Mouse (Mus musculus): ENCODE results near the gene Bspry. TPM values are rescaled to one million over a fixed set of nuclear protein-coding genes. Genes with fewer than 3 reads are reported as not detected.

Gene Bspry
- polyA plus RNA-seq (2012; ENCODE audit: insufficient read depth, insufficient read length, low replicate concordance, missing spikeins) = not detected in 2 replicates

GRCm38 (mm10) chr4:62479937-62480708 is at the start of gene Bspry:
Gene Bspry (plus strand): TSS chr4:62480053.
- 4% methylated on average over 71 of the region's 71 CpGs for WGBS
- H3K4me1 ChIP-seq (ENCODE audit: control insufficient read depth, insufficient read depth, low read length) = peaks cover 6% of the 10 kb centered on the region
- TF ChIP-seq POLR2A (IDR thresholded peaks at IDR 0.05; ENCODE audit: insufficient read depth, low read depth, low read length) = no peak
- TF ChIP-seq CTCF (IDR thresholded peaks at IDR 0.05; ENCODE audit: insufficient read depth, low read depth, low read length) = no peak
- no peak within 1 kb of the TSS for H3K27ac ChIP-seq (ENCODE audit: insufficient read depth, low read depth, low read length)
- H3K4me3 ChIP-seq (ENCODE audit: insufficient read depth, low read depth, low read length) = peak within 1 kb of the TSS; percentile 45

GRCm38 (mm10) chr4:62430678-62431077 is 49.2 kb upstream of the Bspry start:
- H3K27ac ChIP-seq (ENCODE audit: insufficient read depth, low read depth, low read length) = no peak overlapping the region
- H3K4me1 ChIP-seq (ENCODE audit: control insufficient read depth, insufficient read depth, low read length) = no peaks in the 10 kb centered on the region
- H3K4me3 ChIP-seq (ENCODE audit: insufficient read depth, low read depth, low read length) = no peak overlapping the region
- no peak for TF ChIP-seq POLR2A (IDR thresholded peaks at IDR 0.05; ENCODE audit: insufficient read depth, low read depth, low read length)
- no peak for TF ChIP-seq CTCF (IDR thresholded peaks at IDR 0.05; ENCODE audit: insufficient read depth, low read depth, low read length)

GRCm38 (mm10) chr4:62431522-62431921 is 48.3 kb upstream of the Bspry start:
- Histone ChIP-seq H3K4me1 (ENCODE audit: control insufficient read depth, insufficient read depth, low read length) (no peaks in the 10 kb centered on the region), H3K27ac (ENCODE audit: insufficient read depth, low read depth, low read length) (no peak overlapping the region), H3K4me3 (ENCODE audit: insufficient read depth, low read depth, low read length) (no peak overlapping the region)
- TF ChIP-seq POLR2A (IDR thresholded peaks at IDR 0.05; ENCODE audit: insufficient read depth, low read depth, low read length) (no peak), CTCF (IDR thresholded peaks at IDR 0.05; ENCODE audit: insufficient read depth, low read depth, low read length) (no peak)
- 76% methylated on average over 4 of the region's 4 CpGs for WGBS

- no peaks in the 10 kb centered on the region for H3K4me1 ChIP-seq (ENCODE audit: control insufficient read depth, insufficient read depth, low read length)
- TF ChIP-seq POLR2A (IDR thresholded peaks at IDR 0.05; ENCODE audit: insufficient read depth, low read depth, low read length) = no peak
- no peak for TF ChIP-seq CTCF (IDR thresholded peaks at IDR 0.05; ENCODE audit: insufficient read depth, low read depth, low read length)
- WGBS = 76% methylated on average over 7 of the region's 7 CpGs
- no peak overlapping the region for H3K4me3 ChIP-seq (ENCODE audit: insufficient read depth, low read depth, low read length)
- no peak overlapping the region for H3K27ac ChIP-seq (ENCODE audit: insufficient read depth, low read depth, low read length)
These were observed 45.6 kb upstream of the Bspry start for GRCm38 (mm10) chr4:62433939-62434870.

GRCm38 (mm10) chr4:62435081-62435480 is 44.8 kb upstream of the Bspry start, which contains the start of gene Rnf183:
Gene Rnf183 (minus strand): TSS chr4:62435252.
- 85% methylated on average over 6 of the region's 6 CpGs for WGBS
- TF ChIP-seq CTCF (IDR thresholded peaks at IDR 0.05; ENCODE audit: insufficient read depth, low read depth, low read length) (no peak), POLR2A (IDR thresholded peaks at IDR 0.05; ENCODE audit: insufficient read depth, low read depth, low read length) (no peak)
- no peak within 1 kb of the TSS for H3K27ac ChIP-seq (ENCODE audit: insufficient read depth, low read depth, low read length)
- no peak within 1 kb of the TSS for H3K4me3 ChIP-seq (ENCODE audit: insufficient read depth, low read depth, low read length)
- no peaks in the 10 kb centered on the region for H3K4me1 ChIP-seq (ENCODE audit: control insufficient read depth, insufficient read depth, low read length)

GRCm38 (mm10) chr4:62437256-62437778 is 42.5 kb upstream of the Bspry start:
- WGBS = 95% methylated on average over 3 of the region's 3 CpGs

GRCm38 (mm10) chr4:62437871-62438270 is 42.0 kb upstream of the Bspry start:
- Histone ChIP-seq H3K4me1 (ENCODE audit: control insufficient read depth, insufficient read depth, low read length) (no peaks in the 10 kb centered on the region), H3K27ac (ENCODE audit: insufficient read depth, low read depth, low read length) (no peak overlapping the region), H3K4me3 (ENCODE audit: insufficient read depth, low read depth, low read length) (no peak overlapping the region)
- 85% methylated on average over 7 of the region's 7 CpGs for WGBS
- no peak for TF ChIP-seq POLR2A (IDR thresholded peaks at IDR 0.05; ENCODE audit: insufficient read depth, low read depth, low read length)
- no peak for TF ChIP-seq CTCF (IDR thresholded peaks at IDR 0.05; ENCODE audit: insufficient read depth, low read depth, low read length)

More at GRCm38 (mm10) chr4:62437256-62437778, 42.5 kb upstream of the Bspry start:
- Histone ChIP-seq H3K4me3 (ENCODE audit: insufficient read depth, low read depth, low read length) (no peak overlapping the region), H3K27ac (ENCODE audit: insufficient read depth, low read depth, low read length) (no peak overlapping the region), H3K4me1 (ENCODE audit: control insufficient read depth, insufficient read depth, low read length) (no peaks in the 10 kb centered on the region)
- no peak for TF ChIP-seq CTCF (IDR thresholded peaks at IDR 0.05; ENCODE audit: insufficient read depth, low read depth, low read length)
- no peak for TF ChIP-seq POLR2A (IDR thresholded peaks at IDR 0.05; ENCODE audit: insufficient read depth, low read depth, low read length)

- TF ChIP-seq CTCF (IDR thresholded peaks at IDR 0.05; ENCODE audit: insufficient read depth, low read depth, low read length) (no peak), POLR2A (IDR thresholded peaks at IDR 0.05; ENCODE audit: insufficient read depth, low read depth, low read length) (no peak)
- no peak overlapping the region for H3K4me3 ChIP-seq (ENCODE audit: insufficient read depth, low read depth, low read length)
- H3K4me1 ChIP-seq (ENCODE audit: control insufficient read depth, insufficient read depth, low read length) = no peaks in the 10 kb centered on the region
- WGBS = 66% methylated on average over 4 of the region's 4 CpGs
- H3K27ac ChIP-seq (ENCODE audit: insufficient read depth, low read depth, low read length) = no peak overlapping the region
These were observed 40.1 kb upstream of the Bspry start for GRCm38 (mm10) chr4:62439793-62440192.
